Mouse (Mus musculus) WW6 (cell line): ENCODE measurements around the gene Des.

Experiments
- DNase-seq: peaks from one replicate; pipeline ENCODE4 v3.0.0-alpha.2; 2013; ENCODE audit warnings: low read depth, low spot score

The Des gene

GRCm38 (mm10) chr1:75360112-75361031 lies at the start of gene Des:
Des (plus strand) TSS chr1:75360329.
- DNase-seq = no peak

- no peak for DNase-seq
These were observed 48.4 kb upstream of the Des start for GRCm38 (mm10) chr1:75311694-75312093.

GRCm38 (mm10) chr1:75315011-75315410 lies 45.1 kb upstream of the Des start:
- no peak for DNase-seq

GRCm38 (mm10) chr1:75315456-75316365 lies 44.4 kb upstream of the Des start:
- DNase-seq = no peak

- peak; percentile 67 for DNase-seq
These were observed 43.3 kb upstream of the Des start for GRCm38 (mm10) chr1:75316861-75317240.

DNA sequence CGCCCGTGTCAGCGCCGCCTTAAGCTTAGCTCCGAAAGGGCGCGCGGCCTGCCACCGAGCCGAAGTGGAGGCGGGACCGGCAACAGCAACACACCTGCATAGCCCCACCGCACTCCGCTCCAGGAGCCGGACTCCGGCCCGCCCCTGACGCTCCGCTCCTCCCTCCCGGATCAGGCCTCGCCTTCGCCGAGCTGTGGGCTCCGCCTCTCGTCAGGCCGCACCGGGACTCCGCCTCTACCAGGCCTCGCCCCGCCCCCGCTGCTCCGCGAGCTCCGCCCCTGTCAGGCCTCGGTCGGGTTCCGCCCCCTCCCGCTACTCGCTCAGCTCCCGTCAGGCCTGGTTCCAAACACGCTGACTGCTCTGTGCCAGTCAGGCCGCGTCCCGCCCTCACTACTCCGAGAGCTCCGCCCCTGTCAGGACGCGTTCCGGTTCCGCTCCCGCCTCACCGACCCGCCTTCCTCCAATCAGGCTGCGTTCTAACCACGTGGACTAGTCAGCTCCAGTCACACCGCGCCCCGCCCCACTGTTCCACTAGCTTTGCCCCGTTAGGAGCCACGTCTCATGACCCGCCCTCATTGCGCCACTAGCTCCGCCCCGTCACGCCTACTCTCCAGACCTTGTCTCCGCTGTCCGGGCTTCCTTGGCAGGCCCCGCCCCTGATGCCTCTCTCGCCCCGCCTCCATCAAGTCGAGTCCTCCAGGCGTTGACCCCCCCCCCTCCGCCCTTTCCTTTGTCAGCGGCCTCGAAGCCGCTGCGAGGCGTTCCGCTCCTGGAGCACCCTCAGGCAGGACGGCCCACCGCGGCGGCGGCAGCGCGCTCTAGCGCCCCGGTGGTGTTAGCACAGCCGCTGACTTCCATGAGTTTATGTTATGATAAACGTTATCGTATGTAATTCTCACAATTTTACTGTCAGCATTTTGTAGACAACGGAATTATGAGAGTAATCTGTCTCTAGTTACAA lies 42.6 kb upstream of the Des start, which contains the start of gene Dnpep:
Gene Dnpep (minus strand): TSS at position 750 of the 961 bp plus-strand sequence.
- DNase-seq = peak; percentile 99

- DNase-seq = no peak
These were observed 41.8 kb upstream of the Des start for GRCm38 (mm10) chr1:75318301-75318700.

DNA sequence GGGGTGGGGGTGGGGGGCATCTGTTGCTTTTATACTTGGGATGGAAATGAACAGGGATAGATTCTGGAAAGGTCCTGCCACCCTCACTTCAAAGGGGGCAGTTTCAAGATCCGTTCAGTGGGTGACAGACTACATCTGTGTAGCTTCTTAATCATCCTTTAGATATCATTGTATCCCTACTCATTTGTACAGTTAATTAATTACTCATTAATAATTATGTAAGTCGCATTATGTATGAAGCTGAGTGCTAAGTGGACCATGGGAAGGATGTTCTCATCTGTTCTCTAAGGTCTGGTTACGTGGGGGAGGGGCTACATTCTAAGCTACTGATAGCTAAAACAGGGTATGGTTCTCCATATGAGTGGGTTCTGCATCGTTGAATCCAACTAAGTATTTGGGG lies 41.4 kb upstream of the Des start:
- DNase-seq = no peak

DNA sequence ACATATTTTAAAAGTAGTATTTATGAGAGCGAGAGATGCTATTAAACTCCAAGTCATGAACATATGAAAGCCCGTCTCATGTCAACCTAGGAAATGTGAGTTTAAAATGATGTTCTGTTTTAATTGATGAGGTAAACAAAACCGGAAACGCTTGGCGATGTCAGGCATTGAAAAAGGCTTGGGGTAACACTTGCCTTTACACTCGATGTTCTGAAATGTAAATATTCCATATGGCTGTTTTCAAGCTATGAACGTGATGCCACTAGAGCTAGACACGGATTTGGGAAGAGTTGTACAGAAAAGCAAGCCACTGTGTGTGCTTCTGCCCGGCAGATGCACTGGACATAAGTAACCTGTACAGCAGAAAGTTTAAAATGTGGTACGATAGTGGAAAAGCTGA lies 41.0 kb upstream of the Des start:
- no peak for DNase-seq

GRCm38 (mm10) chr1:75327461-75327860 lies 32.7 kb upstream of the Des start:
- DNase-seq = no peak

GRCm38 (mm10) chr1:75331271-75331670 lies 28.9 kb upstream of the Des start:
- no peak for DNase-seq

DNA sequence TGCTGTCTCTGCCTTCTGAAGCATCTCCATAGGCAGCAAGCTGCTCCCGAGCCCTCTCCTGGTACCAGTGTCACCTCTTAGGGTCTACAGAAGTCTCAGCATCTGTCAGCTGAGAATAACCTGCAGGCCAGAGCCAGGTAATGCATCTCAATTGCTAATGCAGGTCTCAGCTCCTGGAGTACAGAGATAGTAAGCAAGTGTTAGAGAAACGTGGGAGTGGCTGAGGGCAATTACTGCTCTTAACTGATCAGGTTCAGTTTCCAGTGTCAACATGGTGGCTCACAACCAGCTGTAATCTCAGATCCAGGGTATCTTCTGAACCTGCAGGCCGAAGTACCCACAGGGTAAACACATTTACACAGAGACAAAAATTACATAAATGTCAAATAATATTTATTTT lies 23.7 kb upstream of the Des start:
- DNase-seq = no peak

- DNase-seq = no peak
These were observed 23.0 kb upstream of the Des start for GRCm38 (mm10) chr1:75337097-75337496.

- DNase-seq = no peak
These were observed 21.9 kb upstream of the Des start for GRCm38 (mm10) chr1:75338091-75338694.

- no peak for DNase-seq
These were observed 20.8 kb upstream of the Des start for GRCm38 (mm10) chr1:75339337-75339736.

DNA sequence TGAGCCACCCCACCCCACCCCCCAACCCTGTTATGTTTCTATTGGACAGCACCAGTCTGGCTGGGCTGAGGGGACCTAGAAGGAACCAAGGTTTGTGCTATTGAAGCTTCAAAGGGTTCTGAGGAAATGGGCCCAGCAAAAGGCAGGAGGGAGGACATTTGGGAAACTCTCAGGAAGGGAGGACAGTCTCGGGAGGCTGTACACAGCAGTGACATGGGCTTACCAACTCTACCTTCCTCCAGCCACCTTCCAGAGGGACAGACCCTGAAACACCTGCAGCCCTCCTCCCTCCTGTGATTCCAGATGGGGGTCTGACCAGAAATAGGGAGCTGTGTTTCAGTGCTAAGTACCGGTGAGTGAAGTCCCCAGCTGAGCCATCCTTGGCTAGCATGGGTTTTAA lies 19.6 kb upstream of the Des start:
- DNase-seq = no peak

DNA sequence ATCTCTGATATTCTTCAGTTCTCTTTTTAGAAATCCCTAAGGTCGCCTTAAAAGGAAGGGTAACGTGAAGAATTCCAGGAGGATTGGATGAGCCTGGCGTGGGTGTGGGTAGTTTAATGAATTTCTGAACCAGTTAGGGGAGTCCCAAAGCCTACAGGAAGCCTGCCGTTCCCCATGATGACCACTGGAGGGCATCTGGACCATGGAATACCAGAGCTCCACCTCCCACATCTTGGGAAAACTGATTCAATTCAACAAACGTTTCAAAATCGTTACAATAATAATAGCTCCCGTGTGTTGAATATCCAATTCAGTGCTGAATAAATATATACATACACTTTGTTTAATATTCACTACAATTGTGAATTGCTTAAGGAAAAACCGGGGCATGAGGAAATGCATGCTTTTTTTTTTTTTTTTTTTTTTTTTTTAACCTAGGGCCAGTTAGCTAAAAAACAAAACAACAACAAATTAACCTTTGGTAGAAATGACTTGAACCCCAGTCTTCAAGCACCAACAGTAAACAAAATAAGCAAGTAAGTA lies 17.2 kb upstream of the Des start:
- DNase-seq = no peak

GRCm38 (mm10) chr1:75344291-75345035 lies 15.7 kb upstream of the Des start:
- no peak for DNase-seq

DNA sequence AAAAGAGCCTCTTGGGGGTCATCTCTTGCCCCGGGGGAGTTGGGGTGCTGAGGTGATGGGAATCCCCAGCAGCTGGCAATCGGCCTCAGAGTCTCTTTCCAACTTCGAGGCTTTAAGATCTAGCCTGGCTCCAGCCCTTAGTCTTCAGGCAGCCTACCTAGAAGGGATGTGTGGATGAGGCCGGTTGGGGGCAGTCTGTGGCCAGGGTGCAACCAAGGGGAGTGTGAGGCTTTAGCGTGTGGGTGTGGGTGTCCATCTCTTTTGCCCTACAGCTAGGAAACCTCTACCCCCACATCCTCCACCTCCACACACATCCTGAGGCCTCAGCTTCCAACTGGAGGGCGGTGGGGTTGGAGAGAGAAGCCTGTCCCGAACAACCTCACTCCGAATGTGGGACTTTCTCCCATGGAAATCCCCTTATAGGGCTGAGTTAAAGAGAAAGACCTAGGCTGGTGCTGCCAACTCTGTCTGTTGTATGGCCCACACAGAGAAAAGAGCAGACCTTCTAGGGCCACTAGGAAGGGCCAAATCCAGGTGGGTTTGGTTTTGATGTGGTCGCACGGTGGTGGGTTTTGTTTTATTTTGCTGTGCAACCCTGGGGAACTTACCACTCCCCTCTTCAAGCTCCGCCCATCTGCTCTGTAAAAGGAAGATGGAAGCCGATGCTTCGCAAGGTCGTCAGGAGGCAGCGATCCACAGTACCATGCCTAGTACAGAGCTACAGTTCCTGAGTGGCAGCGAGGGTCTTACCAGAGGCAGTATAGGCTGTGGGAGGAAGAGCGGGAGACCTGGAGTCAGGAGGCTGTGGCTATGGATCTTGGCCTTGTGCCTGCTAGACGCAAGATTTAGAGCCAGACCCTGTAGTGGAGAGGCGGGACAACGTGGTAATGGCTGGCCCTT lies 14.8 kb upstream of the Des start:
- DNase-seq = no peak
